Mouse (Mus musculus) E14TG2a.4 (cell line): ENCODE results near the gene Aldh5a1.

Source experiments
- CTCF ChIP-seq: conservative IDR thresholded peaks from 2 replicates; pipeline ENCODE4 v1.5.1; 2014; ENCODE audit warnings: low read length
- NANOG ChIP-seq: IDR thresholded peaks from 2 replicates; pipeline ENCODE4 v1.6.1; 2014; ENCODE audit warnings: borderline replicate concordance, low read length, mixed read lengths
- POU5F1 ChIP-seq: IDR thresholded peaks from 2 replicates; pipeline ENCODE4 v1.6.1; 2014; ENCODE audit warnings: low read length, borderline replicate concordance

DNA sequence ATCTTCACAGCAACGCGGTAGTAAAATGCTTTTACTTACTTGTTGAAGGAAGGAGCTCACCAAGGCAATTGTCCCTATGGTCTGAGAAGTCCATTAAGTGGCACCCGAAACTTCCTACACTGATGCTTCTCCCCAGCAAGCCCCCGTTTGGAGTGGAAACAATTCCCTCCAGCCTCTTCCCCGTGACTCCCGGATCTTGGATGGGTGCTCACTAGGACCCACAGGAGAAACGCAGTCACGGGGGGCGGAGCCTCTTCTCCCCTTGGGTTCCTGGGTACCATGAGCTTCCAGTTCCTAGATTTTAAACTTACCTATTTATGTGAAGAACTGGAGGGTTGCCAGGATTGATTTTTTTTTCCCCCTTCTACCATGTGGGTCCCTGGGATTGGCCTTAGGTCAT is 2.0 kb upstream of the Aldh5a1 start:
- TF ChIP-seq CTCF (no peak), NANOG (no peak), POU5F1 (no peak)
